Mouse (Mus musculus) adrenal gland, postnatal 25 days (tissue): ENCODE data around the gene Camk1d. TPM values are rescaled to one million over a fixed set of nuclear protein-coding genes. Genes with fewer than 3 reads are reported as not detected.

Source experiments
- DNase-seq: peaks from one replicate; pipeline ENCODE4 v3.0.0; 2021; ENCODE audit warnings: mixed read lengths
- total RNA-seq: library from RNA; stranded (reverse); gene quantifications from 2 replicates; pipeline ENCODE4 v1.2.3, GENCODE M21; 2021

Gene Camk1d
- total RNA-seq, 1 experiment from 2014 or later = 7.4 TPM

GRCm38 (mm10) chr2:5469366-5469941, 244.9 kb downstream of the Camk1d start:
- DNase-seq = no peak

- DNase-seq = no peak
Measured at GRCm38 (mm10) chr2:5467537-5467936, 246.8 kb downstream of the Camk1d start.

- no peak for DNase-seq
Measured at GRCm38 (mm10) chr2:5458671-5459235, 255.6 kb downstream of the Camk1d start.

GRCm38 (mm10) chr2:5458075-5458494, 256.2 kb downstream of the Camk1d start:
- DNase-seq = no peak

- no peak for DNase-seq
Measured at GRCm38 (mm10) chr2:5456108-5456507, 258.2 kb downstream of the Camk1d start.

GRCm38 (mm10) chr2:5454830-5455229, 259.5 kb downstream of the Camk1d start:
- no peak for DNase-seq

GRCm38 (mm10) chr2:5451654-5452053, 262.7 kb downstream of the Camk1d start:
- DNase-seq = no peak

GRCm38 (mm10) chr2:5445357-5445756, 269.0 kb downstream of the Camk1d start:
- no peak for DNase-seq

- DNase-seq = no peak
Measured at GRCm38 (mm10) chr2:5437690-5438089, 276.6 kb downstream of the Camk1d start.

GRCm38 (mm10) chr2:5435587-5436253, 278.6 kb downstream of the Camk1d start:
- DNase-seq = no peak

GRCm38 (mm10) chr2:5431309-5431708, 283.0 kb downstream of the Camk1d start:
- DNase-seq = no peak

GRCm38 (mm10) chr2:5429921-5430320, 284.4 kb downstream of the Camk1d start:
- DNase-seq = no peak

GRCm38 (mm10) chr2:5426110-5426509, 288.2 kb downstream of the Camk1d start:
- no peak for DNase-seq

GRCm38 (mm10) chr2:5425612-5426011, 288.7 kb downstream of the Camk1d start:
- DNase-seq = no peak

- no peak for DNase-seq
Measured at GRCm38 (mm10) chr2:5420621-5421196, 293.6 kb downstream of the Camk1d start.

GRCm38 (mm10) chr2:5418802-5419201, 295.5 kb downstream of the Camk1d start:
- no peak for DNase-seq

GRCm38 (mm10) chr2:5417158-5418032, 296.9 kb downstream of the Camk1d start:
- no peak for DNase-seq

- DNase-seq = no peak
Measured at GRCm38 (mm10) chr2:5411774-5412173, 302.5 kb downstream of the Camk1d start.

- no peak for DNase-seq
Measured at GRCm38 (mm10) chr2:5403850-5404249, 310.5 kb downstream of the Camk1d start.

GRCm38 (mm10) chr2:5402036-5402435, 312.3 kb downstream of the Camk1d start:
- DNase-seq = no peak

- no peak for DNase-seq
Measured at GRCm38 (mm10) chr2:5398505-5398904, 315.8 kb downstream of the Camk1d start.

- no peak for DNase-seq
Measured at GRCm38 (mm10) chr2:5398043-5398442, 316.3 kb downstream of the Camk1d start.
